Mouse (Mus musculus) adrenal gland, adult (tissue): ENCODE results near the gene Hyal2.
"Not testable (repeated sequence)": the region's sequence is repeated elsewhere in the genome, so short reads cannot be mapped to it uniquely, and the experiment has no call there.

Source experiments
- DNase-seq, 2 experiments: peaks; one replicate each; pipeline ENCODE4 v3.0.0; 2022 to 2023; ENCODE audit warnings: low spot score in 1 of 2; ENCODE audit not compliant: inconsistent age in 2 of 2

Gene Hyal2

GRCm38 (mm10) chr9:107545199-107545598 lies 22.5 kb upstream of the Hyal2 start:
- no peak for DNase-seq

GRCm38 (mm10) chr9:107545602-107546001 lies 22.1 kb upstream of the Hyal2 start:
- DNase-seq = peak; percentile 73 to 91

GRCm38 (mm10) chr9:107547026-107547425 lies 20.7 kb upstream of the Hyal2 start, which contains the start of gene Zmynd10:
Gene Zmynd10, plus strand, starts transcription at chr9:107547298.
- DNase-seq = peak; percentile 94 to 97

- DNase-seq = no peak
These were observed 19.8 kb upstream of the Hyal2 start for GRCm38 (mm10) chr9:107547957-107548356.

- DNase-seq = no peak
These were observed 18.9 kb upstream of the Hyal2 start for GRCm38 (mm10) chr9:107548820-107549219.

GRCm38 (mm10) chr9:107549297-107550074 lies 18.3 kb upstream of the Hyal2 start:
- peak in 1 of 2 experiments; percentile 27 for DNase-seq

- DNase-seq = peak in 1 of 2 experiments; percentile 47
These were observed 17.1 kb upstream of the Hyal2 start for GRCm38 (mm10) chr9:107550491-107551116.

- peak; percentile 82 to 88 for DNase-seq
These were observed 16.4 kb upstream of the Hyal2 start, which contains the start of gene Rassf1 for GRCm38 (mm10) chr9:107551117-107551889. Gene Rassf1, plus strand, starts transcription at chr9:107551555.

- DNase-seq = no peak
These were observed 15.8 kb upstream of the Hyal2 start for GRCm38 (mm10) chr9:107551890-107552355.

- no peak for DNase-seq
These were observed 14.9 kb upstream of the Hyal2 start for GRCm38 (mm10) chr9:107552690-107553393.

- DNase-seq = peak; percentile 71 to 86
These were observed 14.0 kb upstream of the Hyal2 start for GRCm38 (mm10) chr9:107553541-107554318.

GRCm38 (mm10) chr9:107554319-107554825 lies 13.4 kb upstream of the Hyal2 start:
- DNase-seq = peak; percentile 97 to 98

GRCm38 (mm10) chr9:107555031-107555457 lies 12.7 kb upstream of the Hyal2 start:
- DNase-seq = peak; percentile 74 to 90

GRCm38 (mm10) chr9:107555701-107556100 lies 12.0 kb upstream of the Hyal2 start:
- no peak for DNase-seq

- no peak for DNase-seq
These were observed 11.4 kb upstream of the Hyal2 start for GRCm38 (mm10) chr9:107556346-107556745.

- DNase-seq = peak; percentile 96 to 98
These were observed 4.6 kb upstream of the Hyal2 start, which contains the start of gene Tusc2 for GRCm38 (mm10) chr9:107563029-107563581. Gene Tusc2, plus strand, starts transcription at chr9:107563255.

GRCm38 (mm10) chr9:107565556-107565955 lies 2.2 kb upstream of the Hyal2 start:
- not testable (repeated sequence) for DNase-seq

- peak; percentile 84 to 95 for DNase-seq
These were observed 1.6 kb upstream of the Hyal2 start for GRCm38 (mm10) chr9:107566041-107566709.

GRCm38 (mm10) chr9:107566855-107567254 lies 890 bp upstream of the Hyal2 start:
- DNase-seq = peak; percentile 66 to 76
